Mouse (Mus musculus) cerebral cortex, adult 2 months (tissue): Measurements from ENCODE around the gene St6gal2.

Experiments used
- WGBS: fragments of 180-500 bp; shearing (Covaris S2); methylation state at CpG from one replicate; pipeline ENCODE4 v1.1.7; 2018; 5-methylcytosine and 5-hydroxymethylcytosine counted together

The St6gal2 gene

GRCm38 (mm10) chr17:55445250-55446184 is at the start of gene St6gal2:
Gene St6gal2 (plus strand): TSS chr17:55445382.
- 1% methylated on average over 84 of the region's 84 CpGs for WGBS

- WGBS = 42% methylated on average over 2 of the region's 2 CpGs
These were observed 39.1 kb upstream of the St6gal2 start for GRCm38 (mm10) chr17:55406043-55406442.

- 32% methylated on average over 2 of the region's 2 CpGs for WGBS
These were observed 28.7 kb upstream of the St6gal2 start for GRCm38 (mm10) chr17:55416519-55416918.

- WGBS = under 1% methylated on average over 6 of the region's 6 CpGs
These were observed 974 bp downstream of the St6gal2 start for GRCm38 (mm10) chr17:55446185-55446527.

GRCm38 (mm10) chr17:55446698-55447097 is 1.5 kb downstream of the St6gal2 start:
- WGBS = 9% methylated on average over 4 of the region's 4 CpGs

- 78% methylated on average over 2 of the region's 2 CpGs for WGBS
These were observed 5.8 kb downstream of the St6gal2 start for GRCm38 (mm10) chr17:55450943-55451342.

DNA sequence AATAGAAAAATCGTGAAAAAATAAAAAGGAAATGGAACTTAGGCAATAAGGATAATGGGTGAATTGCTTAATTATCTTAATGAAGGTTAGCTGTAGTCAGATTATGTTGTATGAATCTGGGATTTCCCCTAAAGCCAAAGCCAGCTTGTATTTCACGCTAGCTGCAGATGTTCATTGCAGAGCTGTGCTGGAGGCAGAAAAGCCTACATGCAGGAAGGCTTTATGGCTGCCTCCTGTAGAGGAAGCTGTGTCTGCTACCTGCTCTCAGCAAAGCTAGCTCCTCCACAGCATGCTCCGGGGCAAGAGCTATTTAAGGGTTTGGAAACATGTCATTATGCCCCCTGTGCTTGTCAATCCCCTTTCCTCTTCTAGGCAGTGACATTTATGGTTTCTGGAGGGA is 9.3 kb downstream of the St6gal2 start:
- WGBS = 53% methylated on average over 3 of the region's 3 CpGs

- WGBS = 81% methylated on average over 1 of the region's 1 CpGs
These were observed 15.0 kb downstream of the St6gal2 start for GRCm38 (mm10) chr17:55460187-55460586.

GRCm38 (mm10) chr17:55467579-55467978 is 22.4 kb downstream of the St6gal2 start:
- 80% methylated on average over 3 of the region's 3 CpGs for WGBS

GRCm38 (mm10) chr17:55475974-55476373 is 30.8 kb downstream of the St6gal2 start:
- WGBS = 57% methylated on average over 4 of the region's 4 CpGs

- WGBS = 37% methylated on average over 7 of the region's 7 CpGs
These were observed 34.2 kb downstream of the St6gal2 start for GRCm38 (mm10) chr17:55479367-55479766.

- WGBS = 61% methylated on average over 7 of the region's 7 CpGs
These were observed 39.1 kb downstream of the St6gal2 start for GRCm38 (mm10) chr17:55484108-55484870.

GRCm38 (mm10) chr17:55531872-55532271 is 86.7 kb downstream of the St6gal2 start:
- 68% methylated on average over 7 of the region's 7 CpGs for WGBS

- WGBS = 41% methylated on average over 1 of the region's 1 CpGs
These were observed 103.3 kb downstream of the St6gal2 start for GRCm38 (mm10) chr17:55548476-55548875.

- WGBS = 34% methylated on average over 2 of the region's 2 CpGs
These were observed 116.6 kb downstream of the St6gal2 start for GRCm38 (mm10) chr17:55561774-55562173.
